Mouse (Mus musculus): ENCODE data around the gene Ttyh3. TPM values are rescaled to one million over a fixed set of nuclear protein-coding genes. Genes with fewer than 3 reads are reported as not detected.

Ttyh3 gene
- polyA plus RNA-seq, 1 experiment from 2014 or later = 19.8 TPM

DNA sequence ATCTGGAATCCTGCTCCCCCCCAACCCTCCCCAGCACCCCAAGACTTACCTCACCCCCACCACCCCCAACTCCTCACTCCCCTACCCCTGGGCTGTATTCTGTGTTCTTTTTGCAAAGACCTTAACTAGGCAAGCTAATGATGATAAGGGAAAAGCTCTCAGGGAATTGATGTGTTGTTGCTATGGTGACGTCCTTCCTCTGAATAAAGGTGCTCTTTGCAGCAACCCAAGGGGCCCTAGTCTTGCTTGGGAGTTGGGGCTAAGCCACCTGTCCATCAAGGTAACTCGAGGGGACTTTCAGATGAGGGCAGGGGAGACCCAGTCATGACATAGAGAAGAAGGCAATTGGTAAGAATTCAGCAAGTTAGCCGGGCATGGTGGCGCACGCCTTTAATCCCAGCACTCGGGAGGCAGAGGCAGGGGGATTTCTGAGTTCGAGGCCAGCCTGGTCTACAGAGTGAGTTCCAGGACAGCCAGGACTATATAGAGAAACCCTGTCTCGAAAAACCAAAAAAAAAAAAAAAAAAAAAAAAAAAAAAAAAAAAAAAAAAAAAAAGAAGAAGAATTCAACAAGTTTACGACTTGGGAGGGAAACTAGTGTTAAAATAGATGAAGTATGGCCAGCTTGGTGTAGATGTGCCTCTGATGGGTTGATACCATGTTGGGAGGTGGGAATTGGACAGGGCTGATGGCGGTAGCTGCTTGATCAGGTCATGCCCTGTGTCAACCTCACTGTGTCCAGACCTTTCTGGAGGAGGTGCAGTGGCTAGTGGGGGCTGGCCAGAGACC is 33.3 kb downstream of the Ttyh3 start:
- Histone ChIP-seq H3K36me3 (ENCODE audit: insufficient read depth, low read length) (no peaks in the 10 kb centered on the region; the same call in none of the 2 replicates), H3K27me3 (replicated peaks; ENCODE audit: insufficient read depth, low read length) (no peaks in the 10 kb centered on the region), H3K9ac (replicated peaks; ENCODE audit: low read depth) (no peak overlapping the region), H3K4me3 (ENCODE audit: low read depth, low read length) (no peak overlapping the region), H3K4me2 (replicated peaks; ENCODE audit: low read depth, low read length) (no peak overlapping the region), H3K4me1 (ENCODE audit: insufficient read depth, low read depth, low read length) (peaks cover 23% of the 10 kb centered on the region; the same call in 1 of the 2 replicates), H3K27ac (ENCODE audit: low read length) (no peak overlapping the region), H3K9me3 (ENCODE audit: low read length) (no peaks in the 10 kb centered on the region)
- 75% methylated on average over 10 of the region's 10 CpGs for WGBS
- DNase-seq (ENCODE audit: low spot score) = no peak
- no peak for ATAC-seq
- no peak for TF ChIP-seq CTCF (IDR thresholded peaks at IDR 0.05)
- TF ChIP-seq EP300 (IDR thresholded peaks at IDR 0.05) = no peak

- ATAC-seq (no peak), DNase-seq (ENCODE audit: low spot score) (no peak)
- TF ChIP-seq CTCF (IDR thresholded peaks at IDR 0.05) (no peak), EP300 (IDR thresholded peaks at IDR 0.05) (no peak)
- Histone ChIP-seq H3K36me3 (ENCODE audit: insufficient read depth, low read length) (no peaks in the 10 kb centered on the region; the same call in none of the 2 replicates), H3K27me3 (replicated peaks; ENCODE audit: insufficient read depth, low read length) (no peaks in the 10 kb centered on the region), H3K4me3 (ENCODE audit: low read depth, low read length) (no peak overlapping the region), H3K4me2 (replicated peaks; ENCODE audit: low read depth, low read length) (no peak overlapping the region), H3K27ac (ENCODE audit: low read length) (no peak overlapping the region), H3K9me3 (ENCODE audit: low read length) (no peaks in the 10 kb centered on the region), H3K9ac (replicated peaks; ENCODE audit: low read depth) (no peak overlapping the region), H3K4me1 (ENCODE audit: insufficient read depth, low read depth, low read length) (peaks cover 25% of the 10 kb centered on the region; the same call in 1 of the 2 replicates)
- 84% methylated on average over 4 of the region's 4 CpGs for WGBS
Measured at GRCm38 (mm10) chr5:140614837-140615236, 34.0 kb downstream of the Ttyh3 start.

- Histone ChIP-seq H3K4me2 (replicated peaks; ENCODE audit: low read depth, low read length) (no peak overlapping the region), H3K4me1 (ENCODE audit: insufficient read depth, low read depth, low read length) (peaks cover 31% of the 10 kb centered on the region; the same call in 1 of the 2 replicates), H3K4me3 (ENCODE audit: low read depth, low read length) (no peak overlapping the region), H3K27me3 (replicated peaks; ENCODE audit: insufficient read depth, low read length) (no peaks in the 10 kb centered on the region), H3K9ac (replicated peaks; ENCODE audit: low read depth) (no peak overlapping the region), H3K9me3 (ENCODE audit: low read length) (no peaks in the 10 kb centered on the region), H3K36me3 (ENCODE audit: insufficient read depth, low read length) (no peaks in the 10 kb centered on the region; the same call in none of the 2 replicates), H3K27ac (ENCODE audit: low read length) (no peak overlapping the region)
- no peak for DNase-seq (ENCODE audit: low spot score)
- 93% methylated on average over 10 of the region's 10 CpGs for WGBS
- TF ChIP-seq EP300 (IDR thresholded peaks at IDR 0.05) = no peak
- no peak for TF ChIP-seq CTCF (IDR thresholded peaks at IDR 0.05)
- ATAC-seq = no peak
Measured at GRCm38 (mm10) chr5:140614141-140614540, 34.7 kb downstream of the Ttyh3 start.

GRCm38 (mm10) chr5:140612191-140612590 is 36.6 kb downstream of the Ttyh3 start:
- peak overlapping the region; percentile 62; the same call in 1 of the 2 replicates for H3K4me3 ChIP-seq (ENCODE audit: low read depth, low read length)
- no peaks in the 10 kb centered on the region for H3K9me3 ChIP-seq (ENCODE audit: low read length)
- TF ChIP-seq EP300 (IDR thresholded peaks at IDR 0.05) (no peak), CTCF (IDR thresholded peaks at IDR 0.05) (no peak)
- no peaks in the 10 kb centered on the region for H3K27me3 ChIP-seq (replicated peaks; ENCODE audit: insufficient read depth, low read length)
- H3K27ac ChIP-seq (ENCODE audit: low read length) = peak overlapping the region; percentile 98
- 52% methylated on average over 18 of the region's 18 CpGs for WGBS
- no peaks in the 10 kb centered on the region; the same call in none of the 2 replicates for H3K36me3 ChIP-seq (ENCODE audit: insufficient read depth, low read length)
- DNase-seq (ENCODE audit: low spot score) (no peak), ATAC-seq (no peak)
- peak overlapping the region; percentile 75 for H3K4me2 ChIP-seq (replicated peaks; ENCODE audit: low read depth, low read length)
- H3K4me1 ChIP-seq (ENCODE audit: insufficient read depth, low read depth, low read length) = peaks cover 35% of the 10 kb centered on the region; the same call in 1 of the 2 replicates
- peak overlapping the region; percentile 54 for H3K9ac ChIP-seq (replicated peaks; ENCODE audit: low read depth)

DNA sequence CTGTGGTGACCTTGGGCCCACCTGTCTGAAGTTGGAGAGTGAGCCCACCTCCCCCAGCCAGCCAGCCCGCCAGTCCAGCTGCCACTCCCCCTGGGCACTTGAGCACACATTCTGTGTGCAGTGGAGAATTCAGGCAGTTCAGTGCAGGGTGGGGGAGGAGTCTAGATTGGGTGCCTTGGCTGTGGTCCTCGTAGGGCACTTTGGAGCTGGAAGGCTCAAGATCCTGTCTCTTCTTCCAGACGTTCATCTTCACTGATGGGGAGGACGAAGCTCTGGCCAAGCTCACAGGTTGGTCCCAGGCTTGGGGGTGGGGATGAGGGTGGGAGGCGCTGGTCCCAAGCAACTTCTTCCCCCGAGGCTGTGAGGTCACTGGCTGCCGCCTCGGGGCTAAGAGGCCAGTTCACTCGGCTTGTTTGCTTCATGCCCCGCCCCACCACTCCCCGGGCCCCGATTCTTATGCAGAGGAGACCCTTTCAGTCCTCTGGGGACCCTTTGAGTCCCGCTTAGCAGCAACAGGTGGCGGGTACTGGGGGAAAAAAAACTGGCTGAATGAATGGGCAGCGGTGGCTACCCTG is 37.1 kb downstream of the Ttyh3 start:
- H3K9ac ChIP-seq (replicated peaks; ENCODE audit: low read depth) = peak overlapping the region; percentile 54
- H3K27ac ChIP-seq (ENCODE audit: low read length) = peak overlapping the region; percentile 98
- no peaks in the 10 kb centered on the region; the same call in none of the 2 replicates for H3K36me3 ChIP-seq (ENCODE audit: insufficient read depth, low read length)
- H3K9me3 ChIP-seq (ENCODE audit: low read length) = no peaks in the 10 kb centered on the region
- 16% methylated on average over 15 of the region's 15 CpGs for WGBS
- no peak for TF ChIP-seq EP300 (IDR thresholded peaks at IDR 0.05)
- no peak for TF ChIP-seq CTCF (IDR thresholded peaks at IDR 0.05)
- peak overlapping the region; percentile 75 for H3K4me2 ChIP-seq (replicated peaks; ENCODE audit: low read depth, low read length)
- ATAC-seq (peak; percentile 20), DNase-seq (ENCODE audit: low spot score) (peak; percentile 79)
- peak overlapping the region; percentile 62 for H3K4me3 ChIP-seq (ENCODE audit: low read depth, low read length)
- peaks cover 35% of the 10 kb centered on the region; the same call in 1 of the 2 replicates for H3K4me1 ChIP-seq (ENCODE audit: insufficient read depth, low read depth, low read length)
- no peaks in the 10 kb centered on the region for H3K27me3 ChIP-seq (replicated peaks; ENCODE audit: insufficient read depth, low read length)

- no peaks in the 10 kb centered on the region; the same call in none of the 2 replicates for H3K36me3 ChIP-seq (ENCODE audit: insufficient read depth, low read length)
- peak overlapping the region; percentile 98 for H3K27ac ChIP-seq (ENCODE audit: low read length)
- 4% methylated on average over 21 of the region's 21 CpGs for WGBS
- H3K9ac ChIP-seq (replicated peaks; ENCODE audit: low read depth) = peak overlapping the region; percentile 54
- H3K4me2 ChIP-seq (replicated peaks; ENCODE audit: low read depth, low read length) = peak overlapping the region; percentile 75
- H3K4me1 ChIP-seq (ENCODE audit: insufficient read depth, low read depth, low read length) = peaks cover 40% of the 10 kb centered on the region
- peak; percentile 67 for ATAC-seq
- TF ChIP-seq EP300 (IDR thresholded peaks at IDR 0.05) = no peak
- no peak for TF ChIP-seq CTCF (IDR thresholded peaks at IDR 0.05)
- DNase-seq (ENCODE audit: low spot score) = peak; percentile 92
- H3K4me3 ChIP-seq (ENCODE audit: low read depth, low read length) = peak overlapping the region; percentile 62
- H3K9me3 ChIP-seq (ENCODE audit: low read length) = no peaks in the 10 kb centered on the region
- peaks cover 3% of the 10 kb centered on the region; the same call in 1 of the 2 replicates for H3K27me3 ChIP-seq (replicated peaks; ENCODE audit: insufficient read depth, low read length)
Measured at GRCm38 (mm10) chr5:140611021-140611583, 37.7 kb downstream of the Ttyh3 start.

Measured in lung, postnatal 0 days (tissue).